Mouse (Mus musculus) cerebellum, adult 2 months (tissue): ENCODE measurements around the gene Rasgef1b.

Source experiments
- CTCF ChIP-seq: fragments of 200-500 bp; IDR thresholded peaks from 2 replicates; pipeline ENCODE4 v1.5.1; 2011; ENCODE audit warnings: low read depth, mild to moderate bottlenecking, control low read depth, low read length, moderate library complexity, borderline replicate concordance; ENCODE audit not compliant: insufficient read depth
- POLR2A ChIP-seq: fragments of 200-500 bp; IDR thresholded peaks from 2 replicates; pipeline ENCODE4 v1.6.1; 2011; ENCODE audit warnings: low read length, control low read depth, borderline replicate concordance; ENCODE audit not compliant: insufficient read depth

DNA sequence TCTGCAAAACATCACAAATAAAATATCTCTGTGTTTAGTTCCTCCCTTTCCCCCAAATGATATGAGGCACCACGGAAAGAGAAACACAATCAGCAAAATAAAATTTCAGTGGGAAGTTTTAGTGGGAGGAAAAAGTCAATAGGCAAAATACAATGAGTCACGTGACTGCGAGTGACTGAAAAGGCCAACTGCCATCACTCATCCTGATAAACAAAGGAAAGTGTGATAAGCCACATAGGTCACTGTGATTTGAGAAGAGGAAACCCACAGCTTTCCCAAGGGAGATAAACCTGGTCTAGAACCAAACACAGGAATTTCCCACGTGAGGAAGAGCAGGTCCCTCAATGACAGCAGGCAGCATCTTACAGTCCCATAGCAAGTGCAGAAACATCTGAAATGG lies 213.1 kb downstream of the Rasgef1b start:
- TF ChIP-seq CTCF, result no peak
- TF ChIP-seq POLR2A, result no peak
